Mouse (Mus musculus) G1E (cell line): ENCODE results near the gene Mvp. TPM values are rescaled to one million over a fixed set of nuclear protein-coding genes. Genes with fewer than 3 reads are reported as not detected.

Experiments
- ATAC-seq: 2 replicates; pipeline ENCODE4 v1.8.0; 2016; ENCODE audit warnings: mild to moderate bottlenecking; ENCODE audit not compliant: insufficient number of reproducible peaks, poor library complexity, low FRiP score, severe bottlenecking; ENCODE audit errors: extremely low read depth
- DNase-seq: peaks from one replicate; pipeline ENCODE4 v3.0.0; 2012; ENCODE audit warnings: low spot score
- H3K27me3 ChIP-seq: 2 replicates; pipeline ENCODE4 v1.6.1; 2012; ENCODE audit warnings: mild to moderate bottlenecking, low read length, inconsistent platforms; ENCODE audit not compliant: insufficient read depth
- H3K36me3 ChIP-seq: replicated peaks from 2 replicates; pipeline ENCODE3; 2012; ENCODE audit warnings: mild to moderate bottlenecking, inconsistent platforms
- H3K4me1 ChIP-seq: 2 replicates; pipeline ENCODE4 v1.6.1; 2012; ENCODE audit warnings: low read depth, low read length, inconsistent platforms, mixed read lengths; ENCODE audit not compliant: insufficient read depth
- H3K4me3 ChIP-seq: 2 replicates; pipeline ENCODE4 v1.5.1; 2012; ENCODE audit warnings: low read depth, mild to moderate bottlenecking, inconsistent platforms, low read length, moderate library complexity, mixed read lengths
- H3K9me3 ChIP-seq: replicated peaks from 2 replicates; pipeline ENCODE4 v1.6.1; 2012; ENCODE audit warnings: inconsistent platforms
- CTCF ChIP-seq: IDR thresholded peaks from 2 replicates; pipeline ENCODE4 v1.5.1; 2012; ENCODE audit warnings: low read depth, low read length, inconsistent platforms, mixed read lengths
- GATA1 ChIP-seq: IDR thresholded peaks from 2 replicates; pipeline ENCODE4 v1.6.1; 2012; ENCODE audit warnings: borderline replicate concordance, low read length, inconsistent platforms, mixed read lengths
- GATA2 ChIP-seq: IDR thresholded peaks from 2 replicates; pipeline ENCODE4 v1.6.1; 2012; ENCODE audit warnings: low read depth, low read length, inconsistent platforms, borderline replicate concordance
- POLR2AphosphoS5 ChIP-seq: IDR thresholded peaks from 2 replicates; pipeline ENCODE4 v1.6.1; 2012; ENCODE audit warnings: low read depth, low read length, inconsistent platforms; ENCODE audit not compliant: insufficient replicate concordance
- TAL1 ChIP-seq: conservative IDR thresholded peaks from 2 replicates; pipeline ENCODE4 v1.6.1; 2012; ENCODE audit warnings: low read depth, low read length, inconsistent platforms, mixed read lengths
- polyA plus RNA-seq: library from polyadenylated mRNA; stranded (reverse); fragments of >175 nt; gene quantifications from 2 replicates; pipeline ENCODE4 v1.2.3, GENCODE M21; 2012
- total RNA-seq, 2 experiments: library from RNA; stranded (forward) in 1 of 2; stranded (reverse) in 1 of 2; fragments of 200-1000 nt in 1 of 2; fragments of >200 nt in 1 of 2; fragmentation: Nextera tagmentation in 1 of 2; gene quantifications; 2 replicates each; pipeline ENCODE4 v1.2.3; 2014 to 2017

Mvp gene
- total and polyA plus RNA-seq, 3 experiments, result 10.6 to 22.8 (median 13.7) TPM

DNA sequence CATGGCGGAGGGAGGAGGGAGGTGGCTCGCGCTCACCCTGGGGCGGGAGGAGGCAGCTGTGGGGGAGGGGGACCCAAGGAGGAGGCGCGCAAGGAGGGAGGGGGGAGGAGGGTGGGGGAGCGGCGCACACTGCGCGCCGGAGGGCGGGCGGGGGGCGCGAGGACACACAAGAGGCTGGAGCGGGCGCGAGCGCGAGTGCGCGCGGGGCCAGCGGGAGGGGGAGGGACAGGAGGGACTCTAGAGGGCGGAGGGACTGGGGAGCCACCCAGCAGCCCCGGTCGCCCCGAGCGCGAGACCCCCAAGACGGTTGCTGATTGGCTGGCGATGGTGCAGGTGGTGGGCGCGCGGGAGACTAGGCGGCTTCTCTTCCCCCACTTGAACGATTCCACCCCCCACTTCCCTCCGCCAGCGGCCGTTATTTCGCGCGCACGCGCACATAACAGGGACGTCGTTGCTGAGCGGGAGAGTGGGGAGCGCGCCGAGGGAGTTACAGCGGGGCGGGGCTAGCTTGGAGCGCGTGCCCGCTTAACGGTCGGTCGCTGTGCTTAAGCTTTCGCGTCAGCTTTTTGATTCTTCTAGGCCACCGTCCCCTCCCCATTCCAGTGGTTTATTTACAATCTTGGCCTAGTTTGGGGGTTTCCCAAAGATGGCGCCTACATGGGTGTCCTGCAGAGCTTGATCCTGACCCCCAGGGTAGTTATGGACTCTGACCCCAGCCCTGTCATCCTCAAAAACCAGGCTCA lies 12.7 kb upstream of the Mvp start, which contains the start of gene Maz:
Gene Maz, minus strand, starts transcription at position 54 of the 743 bp plus-strand sequence.
- peaks cover 82% of the 10 kb centered on the region for H3K36me3 ChIP-seq
- no peaks in the 10 kb centered on the region for H3K27me3 ChIP-seq
- DNase-seq (peak; percentile 98), ATAC-seq (peak; percentile 64)
- TF ChIP-seq POLR2AphosphoS5, result 0 out of 2 replicates have a peak, but pooled peaks have one; percentile 51
- no peak for TF ChIP-seq TAL1
- TF ChIP-seq GATA1, result no peak
- H3K4me3 ChIP-seq, result peak within 1 kb of the TSS; percentile 77
- H3K4me1 ChIP-seq, result peaks cover 74% of the 10 kb centered on the region
- H3K9me3 ChIP-seq, result no peaks in the 10 kb centered on the region

- TF ChIP-seq CTCF (no peak), GATA2 (no peak), POLR2AphosphoS5 (no peak), GATA1 (no peak), TAL1 (no peak)
- no peak for ATAC-seq
- DNase-seq, result no peak
- H3K4me3 ChIP-seq, result peak overlapping the region; percentile 77
- no peaks in the 10 kb centered on the region for H3K27me3 ChIP-seq
- peaks cover 74% of the 10 kb centered on the region for H3K4me1 ChIP-seq
- H3K36me3 ChIP-seq, result peaks cover 82% of the 10 kb centered on the region
- H3K9me3 ChIP-seq, result no peaks in the 10 kb centered on the region
Observed at GRCm38 (mm10) chr7:127026616-127026983, 12.2 kb upstream of the Mvp start.

DNA sequence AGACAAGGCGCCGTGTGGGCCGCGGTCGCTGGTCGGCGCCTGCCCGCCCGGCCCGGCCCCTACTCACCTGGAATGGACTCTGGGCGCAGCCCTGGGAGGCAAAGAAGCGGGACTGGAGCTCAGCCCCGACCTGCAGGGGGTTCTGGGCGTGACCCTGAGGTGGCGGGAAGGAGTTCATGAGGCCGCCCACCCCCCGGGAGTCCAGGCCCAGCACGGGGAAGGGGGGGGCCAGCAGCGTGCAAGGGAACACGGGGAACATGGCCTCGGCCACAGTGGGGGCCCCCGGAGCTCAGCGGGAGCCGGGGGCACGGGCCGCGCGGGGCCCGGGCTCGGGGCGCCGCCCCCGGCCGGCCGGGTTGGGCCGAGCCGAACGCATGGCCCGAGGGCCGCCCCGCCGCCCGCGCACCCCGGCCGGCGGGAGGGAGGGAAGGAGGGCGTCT lies 11.8 kb upstream of the Mvp start:
- no peak for ATAC-seq
- H3K4me1 ChIP-seq, result peaks cover 74% of the 10 kb centered on the region
- H3K36me3 ChIP-seq, result peaks cover 82% of the 10 kb centered on the region
- no peaks in the 10 kb centered on the region for H3K27me3 ChIP-seq
- H3K4me3 ChIP-seq, result peak overlapping the region; percentile 77
- no peaks in the 10 kb centered on the region for H3K9me3 ChIP-seq
- TF ChIP-seq TAL1 (no peak), GATA2 (no peak), GATA1 (no peak), POLR2AphosphoS5 (no peak), CTCF (no peak)
- peak; percentile 80 for DNase-seq

DNA sequence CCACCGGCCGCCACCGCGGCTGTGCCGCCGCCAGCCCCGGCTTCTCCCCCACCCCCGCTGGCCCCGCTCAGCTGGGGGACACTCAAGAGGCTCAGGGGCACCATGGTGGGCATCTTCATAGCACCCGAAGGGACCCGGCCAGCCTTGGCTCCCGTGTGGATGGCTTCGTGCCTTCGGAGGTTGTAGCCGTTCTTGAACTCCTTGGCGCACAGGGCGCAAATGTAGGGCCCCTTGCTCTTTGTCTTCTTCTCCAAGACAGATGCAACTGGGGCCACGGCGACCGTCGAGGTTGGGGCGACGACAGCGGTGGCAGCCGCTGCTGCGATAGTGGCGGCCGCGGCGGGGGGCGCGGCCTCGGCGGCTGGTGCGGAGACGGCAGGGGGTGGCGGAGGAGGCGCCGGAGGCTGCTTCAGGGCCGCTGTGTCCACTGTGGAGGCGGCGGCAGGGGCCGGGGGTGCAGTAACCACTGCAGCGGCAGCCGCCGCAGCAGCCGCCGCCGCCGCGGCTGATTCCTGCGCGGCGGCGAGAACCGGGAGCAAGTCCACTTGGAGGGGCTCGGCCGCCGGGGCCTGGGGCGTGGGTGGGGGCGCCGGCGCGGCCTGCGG lies 11.2 kb upstream of the Mvp start:
- peak; percentile 48 for DNase-seq
- Histone ChIP-seq H3K4me1 (peaks cover 74% of the 10 kb centered on the region), H3K36me3 (peaks cover 77% of the 10 kb centered on the region)

DNA sequence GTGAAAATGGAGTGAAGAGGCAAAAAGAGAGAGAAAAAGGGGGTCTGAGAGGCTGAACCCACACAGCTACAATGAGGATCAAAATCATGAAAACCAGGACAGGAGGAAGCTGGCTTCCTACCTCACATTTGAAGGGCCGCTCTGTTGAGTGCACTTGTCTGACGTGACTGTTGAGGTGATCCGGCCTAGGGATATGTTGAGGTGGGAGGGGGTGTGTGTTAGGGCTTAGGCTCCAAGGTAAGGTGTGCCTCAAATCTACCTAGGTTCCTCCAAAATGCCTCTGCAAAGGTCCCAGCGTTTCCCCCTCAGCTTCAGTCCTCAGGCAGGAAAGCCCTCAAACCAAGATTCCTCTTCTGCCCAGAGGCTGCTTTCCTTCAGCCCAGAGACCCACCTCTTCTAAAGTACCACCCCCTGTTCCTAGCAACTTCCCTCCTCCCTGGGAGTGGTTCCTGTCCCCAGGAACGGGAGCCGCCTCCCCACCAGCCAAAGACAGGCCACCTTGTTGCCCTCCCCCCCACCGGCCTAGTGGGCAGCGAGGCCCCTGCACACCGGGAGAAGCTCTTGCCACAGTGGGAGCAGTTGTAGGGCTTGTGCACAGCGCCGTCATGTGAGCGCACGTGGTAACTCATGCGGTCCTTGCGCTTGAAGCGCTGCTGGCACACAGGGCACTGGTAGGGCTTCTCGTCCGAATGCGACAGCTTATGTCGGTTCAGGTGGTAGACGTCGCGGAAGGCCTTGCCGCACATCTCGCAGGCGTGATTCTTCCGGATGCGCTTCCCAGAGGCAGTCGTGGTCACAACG lies 10.5 kb upstream of the Mvp start:
- Histone ChIP-seq H3K4me3 (peak overlapping the region; percentile 77), H3K27me3 (no peaks in the 10 kb centered on the region), H3K9me3 (no peaks in the 10 kb centered on the region), H3K36me3 (peaks cover 78% of the 10 kb centered on the region), H3K4me1 (peaks cover 75% of the 10 kb centered on the region)
- peak; percentile 81 for DNase-seq
- peak; percentile 32 for ATAC-seq
- TF ChIP-seq GATA2, result no peak
- TF ChIP-seq TAL1, result no peak
- TF ChIP-seq CTCF, result no peak
- TF ChIP-seq GATA1, result no peak
- TF ChIP-seq POLR2AphosphoS5, result no peak

More for the DNA sequence above, 11.2 kb upstream of the Mvp start:
- H3K27me3 ChIP-seq, result no peaks in the 10 kb centered on the region
- H3K9me3 ChIP-seq, result no peaks in the 10 kb centered on the region
- TF ChIP-seq CTCF, result no peak
- no peak for TF ChIP-seq GATA2
- TF ChIP-seq TAL1, result no peak
- no peak for TF ChIP-seq POLR2AphosphoS5
- no peak for TF ChIP-seq GATA1
- peak overlapping the region; percentile 77 for H3K4me3 ChIP-seq
- no peak for ATAC-seq

DNA sequence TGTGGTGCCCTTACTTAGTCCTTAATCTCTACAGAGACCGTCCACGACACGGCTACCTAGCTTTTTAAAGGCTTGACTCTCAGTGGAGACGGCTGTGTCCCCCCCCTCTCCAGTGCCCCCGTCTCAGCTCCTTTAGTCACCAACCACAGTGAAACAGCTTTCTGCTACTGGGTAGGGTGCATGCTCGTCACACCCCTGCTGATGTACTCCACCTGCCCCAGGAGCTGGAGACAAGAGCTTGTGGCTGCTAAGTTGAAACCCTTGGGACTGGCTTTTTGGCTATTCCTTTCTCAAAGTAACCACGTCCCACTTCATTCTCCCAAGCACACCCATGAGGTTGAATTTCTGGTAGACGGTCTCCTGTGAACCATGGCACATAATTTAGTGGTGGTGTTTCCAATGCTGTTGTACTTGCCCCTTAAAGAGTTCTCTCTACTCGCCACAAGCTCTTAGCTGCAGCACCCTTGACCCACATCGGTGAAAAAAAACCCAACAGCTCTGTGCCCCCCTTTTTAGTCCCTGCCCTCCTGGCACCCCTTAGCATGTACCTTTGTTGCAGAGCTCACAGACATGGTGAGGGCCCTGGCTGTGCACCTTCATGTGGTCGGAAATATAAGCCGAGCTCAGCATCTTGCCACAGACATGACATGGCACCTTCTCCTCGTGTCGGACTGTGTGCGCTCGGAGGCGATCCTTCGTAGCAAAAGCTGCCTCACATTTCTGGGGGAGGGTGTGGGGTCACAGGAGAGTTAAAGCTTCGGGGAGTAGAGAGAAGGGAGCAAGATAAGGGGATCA lies 9.7 kb upstream of the Mvp start:
- Histone ChIP-seq H3K9me3 (no peaks in the 10 kb centered on the region), H3K4me3 (peak overlapping the region; percentile 77), H3K4me1 (peaks cover 75% of the 10 kb centered on the region), H3K27me3 (no peaks in the 10 kb centered on the region), H3K36me3 (peaks cover 78% of the 10 kb centered on the region)
- TF ChIP-seq GATA1 (no peak), GATA2 (no peak), POLR2AphosphoS5 (no peak)
- no peak for DNase-seq
- ATAC-seq, result no peak
